Mouse (Mus musculus) kidney, embryonic 14.5 days (tissue): ENCODE results near the gene Zfp160. TPM values are rescaled to one million over a fixed set of nuclear protein-coding genes. Genes with fewer than 3 reads are reported as not detected.
A peak's percentile ranks its signal among the peaks of the same experiment; 100 is the strongest.
"Not testable (repeated sequence)": the region's sequence is repeated elsewhere in the genome, so short reads cannot be mapped to it uniquely, and the experiment has no call there.

Experiments
- ATAC-seq: fragments of 200-750 bp; cut with Nextera tagmentation; 2 replicates; pipeline ENCODE4 v1.8.0; 2017; ENCODE audit warnings: moderate number of reproducible peaks, mild to moderate bottlenecking, moderate TSS enrichment, moderate library complexity; ENCODE audit not compliant: low FRiP score, low TSS enrichment
- H3K27ac ChIP-seq: fragments of 300-500 bp; sonication (generic); 2 replicates; pipeline ENCODE4 v1.5.1; 2014; ENCODE audit warnings: low read depth, mild to moderate bottlenecking, low read length, moderate library complexity, mixed read lengths
- H3K27me3 ChIP-seq: fragments of 300-500 bp; sonication (generic); 2 replicates; pipeline ENCODE4 v1.6.1; 2014; ENCODE audit warnings: mild to moderate bottlenecking, low read length; ENCODE audit not compliant: control insufficient read depth, insufficient read depth
- H3K36me3 ChIP-seq: fragments of 300-500 bp; sonication (generic); 2 replicates; pipeline ENCODE4 v1.6.1; 2014; ENCODE audit warnings: low read length, mixed read lengths; ENCODE audit not compliant: control insufficient read depth, insufficient read depth
- H3K4me1 ChIP-seq: fragments of 300-500 bp; sonication (generic); 2 replicates; pipeline ENCODE4 v1.6.1; 2014; ENCODE audit warnings: low read length, mixed read lengths; ENCODE audit not compliant: control insufficient read depth, insufficient read depth
- H3K4me2 ChIP-seq: fragments of 300-500 bp; sonication (generic); replicated peaks from 2 replicates; pipeline ENCODE4 v1.6.1; 2014; ENCODE audit warnings: low read depth, mild to moderate bottlenecking, low read length
- H3K4me3 ChIP-seq: fragments of 300-500 bp; sonication (generic); 2 replicates; pipeline ENCODE4 v1.5.1; 2014; ENCODE audit warnings: mild to moderate bottlenecking, low read length
- H3K9ac ChIP-seq: fragments of 300-500 bp; sonication (generic); 2 replicates; pipeline ENCODE4 v1.6.1; 2014; ENCODE audit warnings: low read depth, mild to moderate bottlenecking, low read length, moderate library complexity
- H3K9me3 ChIP-seq: fragments of 300-500 bp; sonication (generic); 2 replicates; pipeline ENCODE4 v1.6.1; 2016; ENCODE audit warnings: low read length; ENCODE audit not compliant: control insufficient read depth
- WGBS: fragments of 180-500 bp; shearing (Covaris S2); extraction: QIAGEN DNeasy Blood & Tissue Kit; methylation state at CpG from one replicate; pipeline ENCODE4 v1.1.7; 2014; 5-methylcytosine and 5-hydroxymethylcytosine counted together
- polyA plus RNA-seq: library from polyadenylated mRNA; unstranded; fragments of >200 nt; fragmentation: Nextera tagmentation; extraction: Ambion mirVana; gene quantifications from 2 replicates; pipeline ENCODE4 v1.2.1, GENCODE M21; 2014

Zfp160 gene
- 16.7 and 17.2 TPM in 2 replicates for polyA plus RNA-seq

GRCm38 (mm10) chr17:21008382-21009331, at the start of gene Zfp160:
Gene Zfp160 (plus strand): TSS chr17:21008903.
- H3K27me3 ChIP-seq: no peaks in the 10 kb centered on the region
- peak; percentile 97 for ATAC-seq
- H3K9ac ChIP-seq: peak within 1 kb of the TSS; percentile 86
- peak within 1 kb of the TSS; percentile 94 for H3K27ac ChIP-seq
- no peaks in the 10 kb centered on the region for H3K4me1 ChIP-seq
- H3K4me3 ChIP-seq: peak within 1 kb of the TSS; percentile 67
- H3K36me3 ChIP-seq: peaks cover 17% of the 10 kb centered on the region
- WGBS: 6% methylated on average over 36 of the region's 36 CpGs
- peak within 1 kb of the TSS; percentile 79 for H3K4me2 ChIP-seq
- no peaks in the 10 kb centered on the region for H3K9me3 ChIP-seq

DNA sequence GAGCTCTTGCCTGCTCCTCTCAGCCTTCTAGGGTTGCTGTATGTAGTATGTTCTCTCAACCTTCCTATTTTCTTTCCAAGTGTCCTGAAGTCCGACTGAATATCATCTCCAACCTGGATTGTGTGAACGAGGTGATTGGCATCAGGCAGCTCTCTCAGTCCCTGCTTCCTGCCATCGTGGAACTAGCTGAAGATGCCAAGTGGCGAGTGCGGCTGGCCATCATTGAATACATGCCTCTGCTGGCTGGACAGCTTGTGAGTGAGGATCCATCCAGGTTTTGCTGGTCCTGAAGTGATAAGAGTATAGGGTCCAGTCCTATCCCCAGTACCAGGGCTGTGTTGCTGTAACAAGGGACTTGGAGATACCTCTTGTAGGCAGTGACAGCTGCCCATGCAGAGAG, 48.3 kb upstream of the Zfp160 start:
- no peak for ATAC-seq
- Histone ChIP-seq H3K27me3 (no peaks in the 10 kb centered on the region), H3K27ac (no peak overlapping the region), H3K4me1 (no peaks in the 10 kb centered on the region), H3K9me3 (no peaks in the 10 kb centered on the region), H3K4me3 (no peak overlapping the region), H3K36me3 (peaks cover 100% of the 10 kb centered on the region), H3K9ac (no peak overlapping the region), H3K4me2 (no peak overlapping the region)
- 96% methylated on average over 5 of the region's 5 CpGs for WGBS

DNA sequence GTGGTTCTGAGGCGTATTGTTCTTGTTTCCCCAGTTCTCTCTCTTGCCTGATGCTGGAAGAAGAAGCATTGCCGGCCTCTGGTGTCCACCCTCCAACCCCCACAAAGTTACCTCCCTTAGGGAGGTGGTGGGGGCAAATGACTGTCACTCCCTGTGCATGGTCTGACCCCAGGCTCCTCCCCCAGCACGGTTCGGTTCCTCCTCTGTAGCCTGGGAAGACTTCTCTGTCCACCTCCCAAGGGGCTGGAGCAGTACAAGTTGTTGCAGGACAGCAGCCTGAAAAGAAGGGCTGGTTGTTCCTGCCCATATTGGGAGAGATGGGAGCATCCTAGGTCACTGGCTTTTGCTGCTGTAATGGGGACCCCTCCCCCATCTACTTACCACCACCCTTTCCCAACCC, 43.3 kb upstream of the Zfp160 start:
- Histone ChIP-seq H3K9me3 (no peaks in the 10 kb centered on the region), H3K27ac (no peak overlapping the region), H3K4me3 (no peak overlapping the region), H3K27me3 (no peaks in the 10 kb centered on the region), H3K36me3 (peaks cover 90% of the 10 kb centered on the region), H3K4me1 (no peaks in the 10 kb centered on the region), H3K4me2 (no peak overlapping the region), H3K9ac (no peak overlapping the region)
- no peak; the same call in 1 of the 2 replicates for ATAC-seq
- 78% methylated on average over 4 of the region's 4 CpGs for whole genome bisulfite sequencing

GRCm38 (mm10) chr17:20966681-20967080, 42.0 kb upstream of the Zfp160 start:
- Histone ChIP-seq H3K4me2 (no peak overlapping the region), H3K27ac (no peak overlapping the region), H3K9me3 (no peaks in the 10 kb centered on the region), H3K4me3 (no peak overlapping the region), H3K4me1 (no peaks in the 10 kb centered on the region), H3K9ac (no peak overlapping the region), H3K36me3 (peaks cover 77% of the 10 kb centered on the region), H3K27me3 (no peaks in the 10 kb centered on the region)
- no peak for ATAC-seq

DNA sequence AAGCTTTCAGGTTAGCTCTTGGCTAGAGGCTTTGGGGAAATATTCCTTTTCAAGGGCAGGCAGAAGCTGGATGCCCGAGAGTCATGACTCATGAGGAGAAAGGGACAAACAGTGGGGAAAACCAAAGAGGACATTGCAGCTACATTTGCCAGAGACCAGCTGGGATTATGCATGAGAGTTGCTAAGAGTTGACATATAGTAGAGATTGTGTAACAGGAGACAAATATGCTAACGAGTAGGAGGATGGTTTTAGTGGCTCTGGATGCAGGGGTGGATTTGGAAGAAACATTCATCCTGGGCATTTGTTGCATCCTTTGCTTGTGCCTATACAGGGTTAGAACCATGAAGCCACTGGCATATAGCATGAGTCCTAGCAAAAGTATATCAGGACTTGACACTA, 15.0 kb upstream of the Zfp160 start:
- Histone ChIP-seq H3K27ac (no peak overlapping the region), H3K36me3 (no peaks in the 10 kb centered on the region), H3K9me3 (no peaks in the 10 kb centered on the region), H3K4me1 (no peaks in the 10 kb centered on the region), H3K9ac (no peak overlapping the region), H3K4me3 (no peak overlapping the region), H3K4me2 (no peak overlapping the region), H3K27me3 (no peaks in the 10 kb centered on the region)
- 78% methylated on average over 2 of the region's 2 CpGs for WGBS
- ATAC-seq: no peak

- Histone ChIP-seq H3K4me3 (no peak within 1 kb of the TSS), H3K36me3 (no peaks in the 10 kb centered on the region), H3K27ac (no peak within 1 kb of the TSS), H3K27me3 (no peaks in the 10 kb centered on the region), H3K4me2 (no peak within 1 kb of the TSS), H3K9me3 (no peaks in the 10 kb centered on the region), H3K4me1 (no peaks in the 10 kb centered on the region), H3K9ac (no peak within 1 kb of the TSS)
- ATAC-seq: no peak
Measured at GRCm38 (mm10) chr17:20996364-20996763, 12.3 kb upstream of the Zfp160 start, which contains the start of gene Vmn1r233. Gene Vmn1r233 (minus strand): TSS chr17:20996464.

GRCm38 (mm10) chr17:21009726-21010125, 1.0 kb downstream of the Zfp160 start:
- peak; percentile 1; the same call in 1 of the 2 replicates for ATAC-seq
- H3K27ac ChIP-seq: peak overlapping the region; percentile 94; the same call in 1 of the 2 replicates

DNA sequence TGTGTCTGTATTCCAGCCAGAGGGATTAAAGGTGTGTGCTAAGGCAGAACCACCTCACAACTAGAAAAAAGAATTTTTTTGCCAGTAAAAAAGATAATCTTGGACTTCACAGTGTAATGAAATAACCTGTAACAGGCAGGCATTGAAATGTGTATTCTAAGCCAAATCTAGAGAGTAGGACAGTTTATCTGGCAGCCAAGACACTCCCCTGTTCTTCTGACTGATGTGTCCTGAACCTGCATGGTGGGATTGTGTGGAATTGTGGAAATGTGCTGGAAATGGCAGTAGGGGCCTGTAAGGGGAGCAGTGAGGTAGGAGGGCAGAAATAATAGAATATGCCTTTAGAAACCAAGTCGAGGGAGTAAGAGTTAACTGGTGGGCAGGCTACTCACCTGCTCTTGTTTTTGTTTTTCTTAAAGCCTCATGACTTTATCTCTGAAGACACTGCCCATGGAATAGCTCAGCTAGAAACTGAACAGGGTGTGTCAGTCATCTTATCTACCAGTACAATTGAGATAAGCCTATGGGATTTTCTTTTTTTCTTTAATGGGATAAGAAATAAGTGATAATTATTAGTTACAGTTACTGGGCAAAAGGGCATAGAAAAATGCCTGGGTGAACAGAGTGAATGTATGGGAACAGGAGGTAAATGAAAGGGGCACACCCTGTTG, 9.8 kb downstream of the Zfp160 start:
- Histone ChIP-seq H3K27ac (no peak overlapping the region), H3K4me2 (no peak overlapping the region), H3K9ac (no peak overlapping the region), H3K4me1 (no peaks in the 10 kb centered on the region), H3K9me3 (no peaks in the 10 kb centered on the region), H3K4me3 (no peak overlapping the region), H3K27me3 (no peaks in the 10 kb centered on the region), H3K36me3 (peaks cover 67% of the 10 kb centered on the region)
- 88% methylated on average over 1 of the region's 1 CpGs for WGBS
- no peak for ATAC-seq

More at GRCm38 (mm10) chr17:21009726-21010125, 1.0 kb downstream of the Zfp160 start:
- peaks cover 19% of the 10 kb centered on the region for H3K36me3 ChIP-seq
- peak overlapping the region; percentile 67 for H3K4me3 ChIP-seq
- peak overlapping the region; percentile 79 for H3K4me2 ChIP-seq
- WGBS: 12% methylated on average over 1 of the region's 1 CpGs
- peak overlapping the region; percentile 86 for H3K9ac ChIP-seq
- no peaks in the 10 kb centered on the region for H3K27me3 ChIP-seq
- H3K9me3 ChIP-seq: no peaks in the 10 kb centered on the region
- no peaks in the 10 kb centered on the region for H3K4me1 ChIP-seq

GRCm38 (mm10) chr17:21048020-21048419, 39.3 kb downstream of the Zfp160 start:
- H3K27ac ChIP-seq: not testable (repeated sequence)
- WGBS: 86% methylated on average over 9 of the region's 9 CpGs

More at GRCm38 (mm10) chr17:21048020-21048419, 39.3 kb downstream of the Zfp160 start:
- ATAC-seq, H3K36me3 ChIP-seq, H3K4me2 ChIP-seq, H3K27me3 ChIP-seq, H3K4me1 ChIP-seq, H3K4me3 ChIP-seq, H3K9me3 ChIP-seq, H3K9ac ChIP-seq: not testable (repeated sequence)
